Mouse (Mus musculus) forebrain, embryonic 11.5 days (tissue): ENCODE measurements around the gene Gnai3. TPM values are rescaled to one million over a fixed set of nuclear protein-coding genes. Genes with fewer than 3 reads are reported as not detected.

Source experiments
- ATAC-seq: fragments of 200-750 bp; cut with Nextera tagmentation; replicated peaks from 2 replicates; pipeline ENCODE4 v1.8.0; 2017; ENCODE audit warnings: moderate TSS enrichment; ENCODE audit not compliant: low FRiP score
- DNase-seq: peaks from one replicate; pipeline ENCODE4 v3.0.0-alpha.2; 2017; ENCODE audit warnings: low spot score
- H3K27ac ChIP-seq: fragments of 300-500 bp; sonication (generic); 2 replicates; pipeline ENCODE4 v1.5.1; 2014; ENCODE audit warnings: low read depth, low read length
- H3K27me3 ChIP-seq: fragments of 300-500 bp; sonication (generic); 2 replicates; pipeline ENCODE4 v1.6.1; 2014; ENCODE audit warnings: mild to moderate bottlenecking, low read length, mixed read lengths; ENCODE audit not compliant: control insufficient read depth, insufficient read depth
- H3K36me3 ChIP-seq: fragments of 300-500 bp; sonication (generic); 2 replicates; pipeline ENCODE4 v1.6.1; 2014; ENCODE audit warnings: mild to moderate bottlenecking, low read length, moderate library complexity, mixed read lengths; ENCODE audit not compliant: control insufficient read depth, insufficient read depth
- H3K4me1 ChIP-seq: fragments of 300-500 bp; sonication (generic); replicated peaks from 2 replicates; pipeline ENCODE4 v1.6.1; 2014; ENCODE audit warnings: low read length, mixed read lengths; ENCODE audit not compliant: control insufficient read depth, insufficient read depth
- H3K4me2 ChIP-seq: fragments of 300-500 bp; sonication (generic); 2 replicates; pipeline ENCODE4 v1.6.1; 2014; ENCODE audit warnings: low read depth, mild to moderate bottlenecking, low read length, moderate library complexity, mixed read lengths; ENCODE audit not compliant: severe bottlenecking
- H3K4me3 ChIP-seq: fragments of 300-500 bp; sonication (generic); 2 replicates; pipeline ENCODE4 v1.5.1; 2014; ENCODE audit warnings: low read depth, low read length
- H3K9ac ChIP-seq: fragments of 300-500 bp; sonication (generic); 2 replicates; pipeline ENCODE4 v1.6.1; 2014; ENCODE audit warnings: low read length
- H3K9me3 ChIP-seq: fragments of 300-500 bp; sonication (generic); 2 replicates; pipeline ENCODE4 v1.6.1; 2016; ENCODE audit warnings: low read length, mixed read lengths; ENCODE audit not compliant: control insufficient read depth
- WGBS: fragments of 180-500 bp; shearing (Covaris S2); extraction: QIAGEN DNeasy Blood & Tissue Kit; methylation state at CpG from one replicate; pipeline ENCODE4 v1.1.7; 2014; 5-methylcytosine and 5-hydroxymethylcytosine counted together
- polyA plus RNA-seq: library from polyadenylated mRNA; unstranded; fragments of >200 nt; fragmentation: Nextera tagmentation; extraction: Ambion mirVana; gene quantifications from 2 replicates; pipeline ENCODE4 v1.2.1, GENCODE M21; 2014

Gene Gnai3
- polyA plus RNA-seq, 1 experiment from 2014 or later: 213 TPM

DNA sequence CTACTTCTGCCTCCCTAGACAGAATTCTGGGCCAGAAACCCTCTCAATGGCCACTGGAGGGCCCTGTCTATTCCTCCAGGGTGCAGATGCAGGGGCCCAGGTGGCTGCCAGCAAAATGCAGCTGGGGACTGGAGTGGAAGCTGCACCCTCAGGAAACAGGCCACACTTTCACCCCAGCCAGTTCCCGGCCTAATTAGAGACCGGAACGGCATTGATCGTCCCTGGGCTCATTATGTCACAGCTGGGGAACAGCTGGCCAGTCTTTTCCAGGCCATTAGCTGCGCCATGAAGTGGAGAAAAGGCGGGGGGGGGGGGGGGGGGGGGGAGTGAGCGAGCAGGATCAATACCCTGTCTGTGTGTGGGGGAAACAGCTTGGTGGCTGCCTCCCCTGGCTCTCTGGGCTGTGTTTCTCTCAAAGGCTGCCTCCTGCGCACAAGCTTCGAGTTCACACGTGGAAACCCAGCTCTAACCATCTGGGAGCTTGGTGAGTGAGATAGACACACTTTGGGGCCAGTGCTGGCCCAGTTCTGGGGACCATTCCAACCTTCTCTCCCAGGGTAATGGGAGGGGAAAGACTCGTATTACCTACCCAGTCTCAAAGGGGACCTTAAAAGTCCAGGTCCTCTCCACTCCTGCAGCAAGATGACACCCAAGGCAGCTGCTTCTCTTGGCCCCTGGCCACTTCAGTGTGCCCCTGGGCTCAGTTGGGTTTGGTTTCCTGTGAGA, 20.7 kb upstream of the Gnai3 start:
- Histone ChIP-seq H3K9me3 (no peaks in the 10 kb centered on the region), H3K36me3 (no peaks in the 10 kb centered on the region), H3K4me3 (no peak overlapping the region), H3K9ac (no peak overlapping the region; the same call in none of the 2 replicates), H3K27me3 (0 out of 2 replicates have a peak, but pooled peaks cover 2% of the 10 kb centered on the region), H3K27ac (peak overlapping the region; percentile 53), H3K4me2 (peak overlapping the region; percentile 29), H3K4me1 (peaks cover 29% of the 10 kb centered on the region)
- ATAC-seq: peak; percentile 83
- WGBS: 5% methylated on average over 9 of the region's 11 CpGs
- peak; percentile 85 for DNase-seq

- H3K9ac ChIP-seq: no peak overlapping the region; the same call in 1 of the 2 replicates
- H3K4me3 ChIP-seq: no peak overlapping the region
- ATAC-seq: 0 out of 2 replicates have a peak, but pooled peaks have one; percentile 16
- peaks cover 29% of the 10 kb centered on the region for H3K4me1 ChIP-seq
- 0 out of 2 replicates have a peak, but pooled peaks cover 2% of the 10 kb centered on the region for H3K27me3 ChIP-seq
- WGBS: 16% methylated on average over 10 of the region's 10 CpGs
- no peaks in the 10 kb centered on the region for H3K36me3 ChIP-seq
- H3K4me2 ChIP-seq: no peak overlapping the region
- no peaks in the 10 kb centered on the region for H3K9me3 ChIP-seq
- no peak for DNase-seq
- H3K27ac ChIP-seq: peak overlapping the region; percentile 53; the same call in 1 of the 2 replicates
These were observed 19.8 kb upstream of the Gnai3 start for GRCm38 (mm10) chr3:108165532-108166315.

GRCm38 (mm10) chr3:108164807-108165206, 18.9 kb upstream of the Gnai3 start:
- Histone ChIP-seq H3K27ac (no peak overlapping the region), H3K27me3 (0 out of 2 replicates have a peak, but pooled peaks cover 2% of the 10 kb centered on the region), H3K4me2 (peak overlapping the region; percentile 32; the same call in 1 of the 2 replicates), H3K4me3 (no peak overlapping the region), H3K9ac (no peak overlapping the region; the same call in 1 of the 2 replicates), H3K36me3 (no peaks in the 10 kb centered on the region), H3K4me1 (peaks cover 29% of the 10 kb centered on the region), H3K9me3 (no peaks in the 10 kb centered on the region)
- DNase-seq (peak; percentile 89), ATAC-seq (peak; percentile 39; the same call in 1 of the 2 replicates)
- WGBS: 23% methylated on average over 9 of the region's 9 CpGs

- no peak for ATAC-seq
These were observed 18.1 kb upstream of the Gnai3 start for GRCm38 (mm10) chr3:108164091-108164490.

GRCm38 (mm10) chr3:108158383-108159037, 12.6 kb upstream of the Gnai3 start:
- Histone ChIP-seq H3K9ac (no peak overlapping the region; the same call in 1 of the 2 replicates), H3K4me2 (no peak overlapping the region), H3K4me1 (no peaks in the 10 kb centered on the region), H3K27me3 (no peaks in the 10 kb centered on the region), H3K27ac (no peak overlapping the region), H3K4me3 (no peak overlapping the region), H3K9me3 (no peaks in the 10 kb centered on the region), H3K36me3 (no peaks in the 10 kb centered on the region)
- ATAC-seq: peak; percentile 46
- 52% methylated on average over 9 of the region's 9 CpGs for WGBS
- no peak for DNase-seq

More at GRCm38 (mm10) chr3:108164091-108164490, 18.1 kb upstream of the Gnai3 start:
- Histone ChIP-seq H3K4me1 (peaks cover 27% of the 10 kb centered on the region), H3K27ac (no peak overlapping the region), H3K9me3 (no peaks in the 10 kb centered on the region), H3K27me3 (0 out of 2 replicates have a peak, but pooled peaks cover 2% of the 10 kb centered on the region), H3K36me3 (no peaks in the 10 kb centered on the region), H3K9ac (no peak overlapping the region), H3K4me2 (no peak overlapping the region), H3K4me3 (no peak overlapping the region)
- 64% methylated on average over 5 of the region's 5 CpGs for WGBS
- DNase-seq: no peak

DNA sequence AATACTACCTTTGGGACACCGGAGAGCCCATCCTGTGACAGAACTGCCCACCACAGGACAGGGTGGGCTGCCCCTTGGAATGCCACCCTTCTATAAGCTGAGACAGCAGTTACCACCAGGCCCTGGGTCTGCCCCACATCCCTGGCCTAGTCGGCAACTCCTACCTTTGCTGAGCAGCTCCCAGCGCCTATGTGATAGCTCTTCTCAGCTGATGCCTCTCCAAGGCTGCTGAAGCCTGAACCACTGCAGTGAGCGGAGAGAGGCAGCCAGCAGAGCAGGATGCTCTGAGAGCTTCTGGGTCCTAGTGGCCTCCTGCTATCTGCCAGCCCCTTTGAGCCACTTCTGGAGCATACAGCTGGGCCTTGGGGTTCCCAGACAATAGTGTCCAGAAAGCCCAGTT, 8.7 kb upstream of the Gnai3 start, which contains the start of gene Gpr61:
Gene Gpr61 (minus strand): TSS at position 227 of the 400 bp plus-strand sequence.
- no peak within 1 kb of the TSS for H3K9ac ChIP-seq

GRCm38 (mm10) chr3:108152290-108152689, 6.3 kb upstream of the Gnai3 start:
- no peak overlapping the region for H3K9ac ChIP-seq
- no peak overlapping the region for H3K27ac ChIP-seq
- H3K36me3 ChIP-seq: no peaks in the 10 kb centered on the region
- no peak for DNase-seq
- no peaks in the 10 kb centered on the region for H3K9me3 ChIP-seq
- 84% methylated on average over 3 of the region's 3 CpGs for WGBS
- no peak overlapping the region for H3K4me3 ChIP-seq
- H3K27me3 ChIP-seq: no peaks in the 10 kb centered on the region
- H3K4me1 ChIP-seq: no peaks in the 10 kb centered on the region; the same call in 1 of the 2 replicates
- no peak overlapping the region for H3K4me2 ChIP-seq
- ATAC-seq: no peak

More for the DNA sequence above, 8.7 kb upstream of the Gnai3 start, which contains the start of gene Gpr61:
- H3K9me3 ChIP-seq: no peaks in the 10 kb centered on the region
- H3K27ac ChIP-seq: no peak within 1 kb of the TSS
- no peaks in the 10 kb centered on the region for H3K4me1 ChIP-seq
- H3K4me2 ChIP-seq: no peak within 1 kb of the TSS
- ATAC-seq (no peak), DNase-seq (no peak)
- WGBS: 54% methylated on average over 4 of the region's 4 CpGs
- H3K4me3 ChIP-seq: no peak within 1 kb of the TSS
- H3K36me3 ChIP-seq: no peaks in the 10 kb centered on the region
- no peaks in the 10 kb centered on the region for H3K27me3 ChIP-seq
